8 mouse cellular contexts compared by ENCODE assay signal in genomic region chr6:87887594-87888233, GRCm38 (mm10). TPM values are rescaled to one million over a fixed set of nuclear protein-coding genes. Genes with fewer than 3 reads are reported as not detected.
DNase-seq lines count a peak whose midpoint lies in the region; ATAC-seq lines count a peak whose summit lies in the region.

Copg1 (plus strand) TSS chr6:87887814.

- peak; percentile 100 for DNase-seq in adipocyte (ENCODE audit: low spot score)
- DNase-seq in embryo, embryonic 10 days (ENCODE audit: low spot score) = peak; percentile 100
- DNase-seq in gastrocnemius, postnatal 10 days = peak; percentile 100
- peak; percentile 100 for DNase-seq in induced T-regulatory cell, adult 2 months (ENCODE audit: low read depth)
- peak; percentile 99 to 100 for DNase-seq in left cerebral cortex, adult 9 months (ENCODE audit: low spot score in 2 of 2)
- peak; percentile 100 for DNase-seq in right cerebral cortex, postnatal 14 days
- DNase-seq in urinary bladder, postnatal 36 days (ENCODE audit: low spot score in 2 of 2) = peak; percentile 100

- peak; percentile 98 for ATAC-seq in megakaryocyte progenitor cell, adult 5-6 weeks (replicated peaks; ENCODE audit: poor library complexity)

RNA-seq across cellular contexts. Expression of gene Copg1, which starts in this region (rescaled TPM):
- 10 to 100 TPM; 51.6 to 63.7 TPM for total RNA-seq in gastrocnemius, postnatal 10 days (2021)
- 40.1 and 43.2 TPM in 2 replicates for total RNA-seq in megakaryocyte progenitor cell, adult 5-6 weeks (2015)
- 67.2 and 75.4 TPM in 2 replicates for total RNA-seq in megakaryocyte progenitor cell, adult 5-6 weeks (2017)

Comparison
In these comparisons a context has a peak if more than half of its experiments do, and no peak if none do; other contexts are left out.
1. Peak in every context shown above with its lines: DNase-seq and ATAC-seq.